Mouse (Mus musculus) hindbrain, embryonic 15.5 days (tissue): ENCODE measurements around the gene Hsdl1. TPM values are rescaled to one million over a fixed set of nuclear protein-coding genes. Genes with fewer than 3 reads are reported as not detected.

Experiments used
- ATAC-seq: fragments of 200-750 bp; cut with Nextera tagmentation; 2 replicates; pipeline ENCODE4 v1.8.0; 2017; ENCODE audit warnings: low read depth, moderate number of reproducible peaks, moderate TSS enrichment; ENCODE audit not compliant: low FRiP score
- H3K27ac ChIP-seq: fragments of 300-500 bp; sonication (generic); replicated peaks from 2 replicates; pipeline ENCODE4 v1.5.1; 2015; ENCODE audit warnings: mild to moderate bottlenecking, inconsistent platforms
- H3K27me3 ChIP-seq: fragments of 300-500 bp; sonication (generic); 2 replicates; pipeline ENCODE4 v1.6.1; 2015; ENCODE audit warnings: control low read depth, inconsistent platforms
- H3K36me3 ChIP-seq: fragments of 300-500 bp; sonication (generic); 2 replicates; pipeline ENCODE4 v1.6.1; 2015; ENCODE audit warnings: control low read depth, inconsistent platforms
- H3K4me1 ChIP-seq: fragments of 300-500 bp; sonication (generic); replicated peaks from 2 replicates; pipeline ENCODE4 v1.6.1; 2015; ENCODE audit warnings: control low read depth, inconsistent platforms
- H3K4me2 ChIP-seq: fragments of 300-500 bp; sonication (generic); 2 replicates; pipeline ENCODE4 v1.6.1; 2015; ENCODE audit warnings: moderate library complexity, mild to moderate bottlenecking, inconsistent platforms
- H3K4me3 ChIP-seq: fragments of 300-500 bp; sonication (generic); 2 replicates; pipeline ENCODE4 v1.5.1; 2015; ENCODE audit warnings: mild to moderate bottlenecking, inconsistent platforms
- H3K9ac ChIP-seq: fragments of 300-500 bp; sonication (generic); 2 replicates; pipeline ENCODE4 v1.6.1; 2015; ENCODE audit warnings: inconsistent platforms
- H3K9me3 ChIP-seq: fragments of 300-500 bp; sonication (generic); 2 replicates; pipeline ENCODE4 v1.6.1; 2016; ENCODE audit warnings: control low read depth, inconsistent platforms
- WGBS: fragments of 180-500 bp; shearing (Covaris S2); methylation state at CpG from one replicate; pipeline ENCODE4 v1.1.7; 2015; 5-methylcytosine and 5-hydroxymethylcytosine counted together
- polyA plus RNA-seq: library from polyadenylated mRNA; unstranded; fragments of >200 nt; fragmentation: Nextera tagmentation; extraction: Ambion mirVana; gene quantifications from 2 replicates; pipeline ENCODE4 v1.2.1, GENCODE M21; 2015

Hsdl1 gene
- polyA plus RNA-seq, 1 experiment from 2014 or later, result 162 TPM

DNA sequence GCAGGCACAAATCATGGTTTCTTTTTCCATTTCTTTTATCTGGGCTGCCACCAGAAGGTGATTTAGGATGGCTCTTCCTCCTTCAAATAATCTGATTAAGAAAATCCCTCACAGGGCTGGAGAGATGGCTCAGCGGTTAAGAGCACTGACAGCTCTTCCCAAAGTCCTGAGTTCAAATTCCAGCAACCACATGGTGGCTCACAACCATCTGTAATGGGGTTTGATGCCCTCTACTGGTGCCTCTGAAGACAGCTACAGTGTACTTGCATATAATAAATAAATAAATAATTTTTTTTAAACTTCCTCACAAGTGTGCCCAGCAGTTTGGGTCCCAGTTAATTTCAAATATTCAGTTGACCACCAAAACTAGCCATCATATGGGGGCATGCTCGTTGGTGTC, 31.2 kb upstream of the Hsdl1 start:
- Histone ChIP-seq H3K4me2 (no peak overlapping the region), H3K27ac (no peak overlapping the region), H3K36me3 (peaks cover 12% of the 10 kb centered on the region), H3K4me3 (no peak overlapping the region), H3K4me1 (peaks cover 14% of the 10 kb centered on the region), H3K27me3 (no peaks in the 10 kb centered on the region), H3K9me3 (no peaks in the 10 kb centered on the region), H3K9ac (no peak overlapping the region)
- WGBS, result 83% methylated on average over 2 of the region's 2 CpGs
- ATAC-seq, result no peak

DNA sequence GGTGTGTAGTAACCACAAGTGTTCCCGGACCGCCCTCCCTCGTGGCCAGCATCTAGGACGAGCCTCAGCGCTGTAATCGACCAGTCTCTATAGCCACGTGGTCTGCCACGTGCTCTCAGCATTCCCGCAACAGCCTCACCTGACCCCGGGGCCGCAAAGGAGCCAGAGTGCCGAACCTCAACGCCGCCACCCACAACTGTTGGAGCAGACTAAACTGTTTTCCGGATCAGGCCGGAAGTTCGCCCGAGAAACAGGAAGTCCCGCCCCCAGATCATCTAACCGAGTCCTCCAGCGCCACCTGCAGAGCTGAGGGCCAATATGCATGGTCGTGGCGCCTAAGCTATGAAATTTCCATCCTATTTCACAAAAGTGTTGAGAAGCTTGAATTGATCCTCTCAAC, 30.0 kb upstream of the Hsdl1 start, which contains the start of gene Taf1c:
Gene Taf1c (minus strand): TSS at position 227 of the 400 bp plus-strand sequence.
- Histone ChIP-seq H3K4me1 (peaks cover 14% of the 10 kb centered on the region), H3K27me3 (no peaks in the 10 kb centered on the region), H3K36me3 (peaks cover 13% of the 10 kb centered on the region), H3K27ac (peak within 1 kb of the TSS; percentile 37), H3K4me3 (peak within 1 kb of the TSS; percentile 65), H3K9ac (peak within 1 kb of the TSS; percentile 69), H3K9me3 (no peaks in the 10 kb centered on the region), H3K4me2 (peak within 1 kb of the TSS; percentile 88)
- under 1% methylated on average over 23 of the region's 23 CpGs for WGBS
- ATAC-seq, result peak; percentile 83

- peak overlapping the region; percentile 37; the same call in 1 of the 2 replicates for H3K27ac ChIP-seq
- WGBS, result 44% methylated on average over 12 of the region's 12 CpGs
- H3K4me3 ChIP-seq, result peak overlapping the region; percentile 65
- 0 out of 2 replicates have a peak, but pooled peaks have one; percentile 40 for ATAC-seq
- peak overlapping the region; percentile 69 for H3K9ac ChIP-seq
- peaks cover 13% of the 10 kb centered on the region for H3K36me3 ChIP-seq
- peak overlapping the region; percentile 88 for H3K4me2 ChIP-seq
- peaks cover 14% of the 10 kb centered on the region for H3K4me1 ChIP-seq
- no peaks in the 10 kb centered on the region for H3K27me3 ChIP-seq
- H3K9me3 ChIP-seq, result no peaks in the 10 kb centered on the region
Measured at GRCm38 (mm10) chr8:119604398-119604803, 29.4 kb upstream of the Hsdl1 start.

DNA sequence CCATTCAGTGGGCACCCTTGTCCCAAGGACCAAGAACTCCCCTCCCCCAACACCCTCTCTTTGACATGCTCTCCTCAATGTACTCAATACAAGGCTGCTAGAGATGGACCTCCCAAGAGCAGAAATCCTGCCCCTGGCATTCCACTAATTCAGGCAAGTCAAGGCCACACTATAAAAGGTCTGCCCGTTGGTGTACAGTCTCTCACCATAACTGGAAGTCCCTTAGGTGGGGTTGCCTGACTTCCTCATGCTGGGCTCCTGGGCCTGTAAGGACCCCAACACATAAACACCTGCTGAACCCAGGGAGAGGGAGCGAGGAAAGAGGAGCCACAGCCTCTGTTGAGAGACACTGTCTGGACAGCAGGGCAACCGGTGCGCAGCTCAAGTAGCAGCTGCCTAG, 28.8 kb upstream of the Hsdl1 start:
- H3K4me2 ChIP-seq, result peak overlapping the region; percentile 88
- 90% methylated on average over 4 of the region's 4 CpGs for WGBS
- H3K9ac ChIP-seq, result peak overlapping the region; percentile 69; the same call in 1 of the 2 replicates
- no peak overlapping the region for H3K27ac ChIP-seq
- no peaks in the 10 kb centered on the region for H3K27me3 ChIP-seq
- no peaks in the 10 kb centered on the region for H3K9me3 ChIP-seq
- peak overlapping the region; percentile 65 for H3K4me3 ChIP-seq
- peaks cover 18% of the 10 kb centered on the region for H3K36me3 ChIP-seq
- no peak for ATAC-seq
- H3K4me1 ChIP-seq, result peaks cover 14% of the 10 kb centered on the region

DNA sequence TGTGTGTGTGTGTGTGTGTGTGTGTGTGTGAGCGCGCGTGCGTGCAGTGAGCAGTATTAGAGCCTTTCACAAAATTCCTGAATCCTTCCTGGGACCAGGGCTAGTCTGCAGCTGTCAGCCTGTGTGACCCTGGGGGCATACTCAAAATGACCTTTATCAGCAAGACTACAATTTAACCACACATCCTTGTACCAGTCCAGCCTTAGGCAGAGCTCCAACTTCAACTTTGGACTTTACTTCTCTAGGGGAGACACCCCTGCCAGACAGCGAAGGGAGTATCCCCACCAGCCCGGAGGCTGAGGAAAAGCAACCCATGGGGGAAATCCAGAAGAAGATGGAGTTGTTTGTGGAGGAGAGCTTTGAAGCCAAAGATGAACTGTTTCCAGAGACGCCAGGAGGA, 16.5 kb upstream of the Hsdl1 start:
- H3K4me1 ChIP-seq, result no peaks in the 10 kb centered on the region
- no peak overlapping the region for H3K4me2 ChIP-seq
- no peak overlapping the region for H3K4me3 ChIP-seq
- ATAC-seq, result no peak
- no peak overlapping the region for H3K27ac ChIP-seq
- H3K9me3 ChIP-seq, result no peaks in the 10 kb centered on the region
- WGBS, result 88% methylated on average over 7 of the region's 7 CpGs
- no peaks in the 10 kb centered on the region for H3K27me3 ChIP-seq
- H3K9ac ChIP-seq, result no peak overlapping the region
- no peaks in the 10 kb centered on the region for H3K36me3 ChIP-seq

GRCm38 (mm10) chr8:119590348-119590747, 15.4 kb upstream of the Hsdl1 start:
- Histone ChIP-seq H3K27me3 (no peaks in the 10 kb centered on the region), H3K27ac (no peak overlapping the region), H3K9ac (no peak overlapping the region), H3K36me3 (no peaks in the 10 kb centered on the region), H3K9me3 (no peaks in the 10 kb centered on the region), H3K4me2 (no peak overlapping the region), H3K4me1 (no peaks in the 10 kb centered on the region), H3K4me3 (no peak overlapping the region)
- WGBS, result 85% methylated on average over 14 of the region's 14 CpGs
- ATAC-seq, result no peak

GRCm38 (mm10) chr8:119588844-119589243, 13.9 kb upstream of the Hsdl1 start:
- no peaks in the 10 kb centered on the region for H3K27me3 ChIP-seq
- no peak for ATAC-seq
- H3K4me2 ChIP-seq, result no peak overlapping the region
- no peaks in the 10 kb centered on the region for H3K4me1 ChIP-seq
- H3K9ac ChIP-seq, result no peak overlapping the region
- H3K9me3 ChIP-seq, result no peaks in the 10 kb centered on the region
- no peak overlapping the region for H3K27ac ChIP-seq
- no peak overlapping the region for H3K4me3 ChIP-seq
- WGBS, result 21% methylated on average over 10 of the region's 10 CpGs
- H3K36me3 ChIP-seq, result no peaks in the 10 kb centered on the region

- H3K4me2 ChIP-seq, result no peak overlapping the region
- no peak overlapping the region for H3K9ac ChIP-seq
- no peaks in the 10 kb centered on the region for H3K9me3 ChIP-seq
- no peak overlapping the region for H3K27ac ChIP-seq
- H3K4me1 ChIP-seq, result no peaks in the 10 kb centered on the region
- no peak overlapping the region for H3K4me3 ChIP-seq
- H3K27me3 ChIP-seq, result no peaks in the 10 kb centered on the region
- 70% methylated on average over 4 of the region's 4 CpGs for WGBS
- no peaks in the 10 kb centered on the region for H3K36me3 ChIP-seq
- ATAC-seq, result no peak
Measured at GRCm38 (mm10) chr8:119588321-119588720, 13.3 kb upstream of the Hsdl1 start.

DNA sequence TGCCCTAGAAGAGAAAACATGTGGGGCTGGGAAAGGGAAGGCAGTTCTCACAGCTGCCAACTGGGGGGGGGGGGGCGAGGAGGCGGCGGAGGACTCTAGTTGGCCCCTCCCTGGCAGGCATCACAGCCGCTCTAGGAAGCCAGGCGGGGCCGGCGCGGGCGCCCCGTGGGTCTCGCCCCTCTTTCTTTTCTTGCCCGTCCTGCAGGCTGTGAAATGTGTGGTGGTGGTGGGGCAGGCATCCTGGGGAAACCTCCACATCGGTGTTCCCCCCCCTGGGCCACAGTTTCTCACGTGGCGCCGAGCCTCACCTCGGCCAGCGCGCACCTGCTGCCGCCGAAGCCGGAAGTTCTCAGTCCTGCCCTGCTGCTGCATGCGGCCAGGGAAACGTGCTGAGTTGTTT, 10.9 kb upstream of the Hsdl1 start:
- ATAC-seq, result no peak
- H3K9me3 ChIP-seq, result no peaks in the 10 kb centered on the region
- H3K4me3 ChIP-seq, result peak overlapping the region; percentile 27
- H3K36me3 ChIP-seq, result no peaks in the 10 kb centered on the region
- H3K9ac ChIP-seq, result 0 out of 2 replicates have a peak overlapping the region, but pooled peaks have one; percentile 14
- WGBS, result 25% methylated on average over 22 of the region's 24 CpGs
- H3K27ac ChIP-seq, result no peak overlapping the region
- peak overlapping the region; percentile 50 for H3K4me2 ChIP-seq
- H3K27me3 ChIP-seq, result no peaks in the 10 kb centered on the region
- H3K4me1 ChIP-seq, result no peaks in the 10 kb centered on the region

GRCm38 (mm10) chr8:119580441-119581161, 5.6 kb upstream of the Hsdl1 start:
- Histone ChIP-seq H3K27ac (no peak overlapping the region), H3K4me3 (no peak overlapping the region), H3K4me1 (peaks cover under 1% of the 10 kb centered on the region; the same call in 1 of the 2 replicates), H3K9me3 (no peaks in the 10 kb centered on the region), H3K4me2 (no peak overlapping the region), H3K36me3 (no peaks in the 10 kb centered on the region), H3K9ac (no peak overlapping the region), H3K27me3 (peaks cover 5% of the 10 kb centered on the region; the same call in 1 of the 2 replicates)
- no peak for ATAC-seq
- WGBS, result 88% methylated on average over 5 of the region's 5 CpGs

DNA sequence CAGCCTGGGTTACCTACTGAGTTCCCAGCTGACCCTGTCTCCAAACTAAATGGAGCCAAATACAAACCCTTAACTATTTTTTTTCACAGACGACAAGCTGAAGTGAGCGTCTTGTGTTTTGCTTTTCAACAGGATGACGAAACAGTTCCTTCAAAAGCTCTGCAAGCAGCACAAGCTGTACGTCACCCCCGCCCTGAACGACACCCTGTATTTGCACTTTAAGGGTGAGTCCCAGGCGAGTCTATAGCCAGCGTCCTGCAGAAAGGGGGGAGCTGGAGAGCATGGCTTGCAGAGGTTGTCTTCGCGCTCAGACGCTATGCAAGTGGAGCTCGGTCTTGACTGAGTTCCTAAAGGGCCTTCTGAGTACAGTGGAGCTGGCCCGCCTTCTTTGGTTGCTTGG, 4.1 kb upstream of the Hsdl1 start:
- H3K9ac ChIP-seq, result no peak overlapping the region
- no peak overlapping the region for H3K4me3 ChIP-seq
- H3K36me3 ChIP-seq, result no peaks in the 10 kb centered on the region
- no peaks in the 10 kb centered on the region for H3K9me3 ChIP-seq
- H3K27me3 ChIP-seq, result peaks cover 5% of the 10 kb centered on the region; the same call in 1 of the 2 replicates
- peaks cover 7% of the 10 kb centered on the region for H3K4me1 ChIP-seq
- no peak for ATAC-seq
- H3K4me2 ChIP-seq, result no peak overlapping the region
- 43% methylated on average over 13 of the region's 13 CpGs for WGBS
- no peak overlapping the region for H3K27ac ChIP-seq

DNA sequence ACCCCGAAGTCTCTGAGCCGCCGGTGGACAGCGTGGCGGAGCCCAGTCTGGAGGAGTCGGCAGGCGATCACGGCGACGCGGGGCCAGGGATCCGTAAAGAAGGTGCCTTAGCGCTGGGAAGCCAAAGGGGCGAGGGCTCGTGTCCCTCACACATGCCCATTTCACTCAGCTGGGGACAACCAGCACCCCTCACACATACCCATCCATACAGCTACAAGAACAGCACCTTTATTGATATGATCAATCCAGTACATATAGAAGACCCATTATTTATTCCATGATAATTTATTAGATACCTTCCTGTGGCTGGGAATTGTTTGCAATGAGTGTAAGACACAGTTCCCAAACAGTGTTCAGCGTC, 363 bp upstream of the Hsdl1 start:
- H3K9ac ChIP-seq, result peak overlapping the region; percentile 91
- H3K4me1 ChIP-seq, result peaks cover 22% of the 10 kb centered on the region
- H3K27me3 ChIP-seq, result peaks cover 5% of the 10 kb centered on the region; the same call in 1 of the 2 replicates
- H3K9me3 ChIP-seq, result no peaks in the 10 kb centered on the region
- H3K27ac ChIP-seq, result peak overlapping the region; percentile 81
- WGBS, result 1% methylated on average over 16 of the region's 16 CpGs
- peak; percentile 59; the same call in 1 of the 2 replicates for ATAC-seq
- H3K4me2 ChIP-seq, result peak overlapping the region; percentile 76
- H3K36me3 ChIP-seq, result no peaks in the 10 kb centered on the region
- peak overlapping the region; percentile 94 for H3K4me3 ChIP-seq
